8 mouse cellular contexts compared by ENCODE assay signal in genomic region chr11:30025835-30026472, GRCm38 (mm10). TPM values are rescaled to one million over a fixed set of nuclear protein-coding genes. Genes with fewer than 3 reads are reported as not detected.
DNase-seq lines count a peak whose midpoint lies in the region; ATAC-seq and TF ChIP-seq lines count a peak whose summit lies in the region.

Eml6 (minus strand) TSS chr11:30026033.

- TF ChIP-seq CTCF in intestine, postnatal 0 days (IDR thresholded peaks at IDR 0.05; ENCODE audit: low read depth): peak; percentile 73

- peak; percentile 94 for ATAC-seq in granulocyte monocyte progenitor cell, adult 5-6 weeks (replicated peaks; ENCODE audit: poor library complexity, severe bottlenecking)
- peak; percentile 100 for ATAC-seq in intestine, postnatal 0 days

- WGBS in intestine, postnatal 0 days: under 1% methylated on average over 37 of the region's 39 CpGs
- under 1% methylated on average over 39 of the region's 39 CpGs for WGBS in midbrain, embryonic 10.5 days

- 0 out of 2 replicates have a peak, but pooled peaks cover 5% of the 10 kb centered on the region for H3K4me1 ChIP-seq in intestine, postnatal 0 days (replicated peaks; ENCODE audit: control insufficient read depth, insufficient read depth, low read length)
- peaks cover 11% of the 10 kb centered on the region; the same call in 1 of the 2 replicates for H3K4me1 ChIP-seq in midbrain, embryonic 10.5 days

- no peaks in the 10 kb centered on the region for H3K9me3 ChIP-seq in intestine, postnatal 0 days (ENCODE audit: control insufficient read depth)
- no peaks in the 10 kb centered on the region for H3K9me3 ChIP-seq in midbrain, embryonic 10.5 days (replicated peaks)

- peaks cover 26% of the 10 kb centered on the region for H3K27me3 ChIP-seq in intestine, postnatal 0 days (replicated peaks; ENCODE audit: control insufficient read depth, insufficient read depth, low read length)
- peaks cover 31% of the 10 kb centered on the region for H3K27me3 ChIP-seq in midbrain, embryonic 10.5 days (ENCODE audit: low read depth, poor library complexity, severe bottlenecking)

- peak within 1 kb of the TSS; percentile 37; the same call in 1 of the 2 replicates for H3K9ac ChIP-seq in intestine, postnatal 0 days (ENCODE audit: low read depth, low read length)

- no peaks in the 10 kb centered on the region for H3K36me3 ChIP-seq in intestine, postnatal 0 days (ENCODE audit: control insufficient read depth, insufficient read depth)
- no peaks in the 10 kb centered on the region for H3K36me3 ChIP-seq in midbrain, embryonic 10.5 days

- peak within 1 kb of the TSS; percentile 62 for H3K4me3 ChIP-seq in intestine, postnatal 0 days (ENCODE audit: low read depth, low read length)
- H3K4me3 ChIP-seq in midbrain, embryonic 10.5 days: peak within 1 kb of the TSS; percentile 70

- intact Hi-C loops in left cerebral cortex, postnatal 36 days (cut with DNase I): loop anchor here (10.0 kb wide), 2 partner anchors 301 to 331 kb away; partner anchors contain the start of gene Rtn4

- DNase-seq in adrenal gland, postnatal 10 days: peak; percentile 96
- DNase-seq in embryo, embryonic 9.5 days (ENCODE audit: extremely low spot score): peak; percentile 95
- peak; percentile 96 to 97 for DNase-seq in left cerebral cortex, postnatal 36 days (ENCODE audit: low spot score in 2 of 2)
- peak; percentile 95 for DNase-seq in midbrain, embryonic 10.5 days (ENCODE audit: low spot score)
- DNase-seq in right cerebral cortex, postnatal 36 days (ENCODE audit: low spot score in 2 of 2): peak; percentile 96 to 98
- peak; percentile 97 for DNase-seq in yolk sac, embryonic 10.5 days (ENCODE audit: low spot score)

- H3K27ac ChIP-seq in intestine, postnatal 0 days (ENCODE audit: low read depth, low read length): no peak within 1 kb of the TSS
- H3K27ac ChIP-seq in midbrain, embryonic 10.5 days (replicated peaks): peak within 1 kb of the TSS; percentile 86

- H3K4me2 ChIP-seq in intestine, postnatal 0 days (replicated peaks; ENCODE audit: low read depth): peak within 1 kb of the TSS; percentile 94

RNA-seq across cellular contexts. Expression of gene Eml6, which starts in this region (rescaled TPM):
- total RNA-seq in adrenal gland, postnatal 10 days (2021): 1 to 10 TPM; 3.0 to 5.3 TPM
- 2.6 and 6.8 TPM in 2 replicates for total RNA-seq in granulocyte monocyte progenitor cell, adult 5-6 weeks (2014; fragmentation: Nextera tagmentation)
- total RNA-seq in granulocyte monocyte progenitor cell, adult 5-6 weeks (2017): 1.2 and 1.4 TPM in 2 replicates
- polyA plus RNA-seq in intestine, postnatal 0 days (2015; fragmentation: Nextera tagmentation; extraction: Ambion mirVana): 0.46 and 0.48 TPM in 2 replicates
- total RNA-seq in left cerebral cortex, postnatal 36 days (2021): 10 to 100 TPM; 15.2 to 29.4 TPM
- 0.48 and 0.89 TPM in 2 replicates for polyA plus RNA-seq in midbrain, embryonic 10.5 days (2016; fragmentation: Nextera tagmentation; extraction: Ambion mirVana)

Comparison
In these comparisons a context has a peak if more than half of its experiments do, and no peak if none do; other contexts are left out.
1. Peak in ATAC-seq, H3K4me3 ChIP-seq, H3K9ac ChIP-seq and H3K4me2 ChIP-seq in intestine, postnatal 0 days; RNA of the gene not detected or under 1 TPM.
2. Peak in DNase-seq, H3K4me3 ChIP-seq and H3K27ac ChIP-seq in midbrain, embryonic 10.5 days; RNA of the gene not detected or under 1 TPM.